Mouse (Mus musculus) lung, postnatal 14 days (tissue): ENCODE data around the gene Gm3072.
"Not testable (repeated sequence)": the region's sequence is repeated elsewhere in the genome, so short reads cannot be mapped to it uniquely, and the experiment has no call there.

Experiments used
- DNase-seq: peaks from one replicate; pipeline ENCODE4 v3.0.0; 2021

The Gm3072 gene

DNA sequence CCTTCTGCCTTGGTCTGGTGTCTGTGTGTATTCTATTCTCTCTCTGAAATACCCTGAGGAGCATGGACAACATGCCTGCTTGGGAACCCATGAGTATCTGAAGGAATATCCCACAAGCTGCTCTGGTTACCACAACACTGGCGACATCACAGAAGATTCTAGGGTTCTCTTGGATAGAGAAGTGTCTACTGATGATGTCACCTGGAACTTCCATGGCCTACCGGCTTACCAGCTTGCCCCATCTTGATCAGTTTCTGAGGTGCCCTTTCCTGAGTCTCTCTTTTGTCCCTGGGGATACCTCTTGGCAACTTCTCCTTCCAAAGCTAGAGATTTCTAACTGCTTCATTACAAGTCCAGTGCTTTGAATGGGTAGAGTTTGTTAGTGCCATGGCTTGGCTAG lies at the start of gene Gm3072:
Gene Gm3072, minus strand, starts transcription at position 101 of the 400 bp plus-strand sequence.
- not testable (repeated sequence) for DNase-seq

DNA sequence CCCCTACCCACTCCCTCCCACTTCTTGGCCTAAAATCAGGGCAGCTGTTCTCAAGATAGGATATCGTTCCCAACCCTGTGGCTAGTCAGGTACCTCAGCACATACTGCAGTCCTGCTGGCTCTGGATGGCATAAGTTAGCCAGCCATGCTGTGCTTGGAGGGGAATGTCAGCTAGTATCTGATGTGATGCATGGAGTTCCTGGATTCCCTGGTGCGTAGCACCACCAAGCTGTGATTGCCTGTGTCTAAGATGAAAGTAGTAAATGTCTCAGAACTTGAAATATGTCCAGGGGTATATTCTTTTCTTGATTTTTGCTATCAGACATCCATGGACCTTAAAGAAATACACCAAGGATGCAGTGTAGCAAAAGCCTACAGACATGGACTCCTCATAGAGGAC lies 23.8 kb upstream of the Gm3072 start:
- DNase-seq, result not testable (repeated sequence)

DNA sequence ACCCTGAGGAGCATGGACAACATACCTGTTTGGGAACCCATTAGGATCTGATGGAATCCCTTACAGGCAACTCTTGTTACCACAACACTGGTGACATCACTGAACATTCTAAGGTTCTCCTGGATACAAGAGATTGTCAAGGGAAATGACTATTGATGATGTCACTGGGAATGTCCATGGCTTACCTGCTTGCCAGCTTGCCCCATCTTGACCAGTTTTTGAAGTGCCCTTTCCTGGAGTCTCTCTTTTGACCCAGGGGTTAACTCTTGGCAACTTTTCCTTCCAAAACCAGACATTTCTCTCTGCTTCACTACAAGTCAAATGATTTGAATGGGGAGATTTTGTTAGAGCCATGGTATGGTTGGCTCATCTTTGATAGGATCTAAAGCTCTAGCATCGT lies 22.0 kb upstream of the Gm3072 start, which contains the start of gene Gm3676:
Gene Gm3676, minus strand, starts transcription at position 101 of the 400 bp plus-strand sequence.
- DNase-seq, result not testable (repeated sequence)

DNA sequence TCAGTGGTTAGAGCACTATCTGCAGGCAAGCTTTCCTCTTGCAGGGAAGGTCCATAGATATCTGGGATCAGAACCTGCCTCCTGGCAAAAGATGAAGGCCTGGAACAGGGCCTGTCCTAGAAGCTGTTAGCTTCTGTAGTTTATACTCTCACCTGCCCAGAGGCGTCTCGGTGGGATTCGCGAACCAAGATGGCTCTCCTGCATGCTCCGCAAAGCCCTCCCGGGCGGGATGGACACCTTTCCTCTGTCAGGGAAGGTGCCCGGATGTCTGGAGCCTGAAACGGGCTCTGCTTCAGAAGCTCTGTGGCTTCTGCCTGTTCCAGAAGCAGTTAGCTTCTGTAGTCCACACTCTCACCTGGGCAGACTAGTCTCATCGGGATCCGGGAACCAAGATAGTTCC lies 5.7 kb upstream of the Gm3072 start:
- DNase-seq, result not testable (repeated sequence)

DNA sequence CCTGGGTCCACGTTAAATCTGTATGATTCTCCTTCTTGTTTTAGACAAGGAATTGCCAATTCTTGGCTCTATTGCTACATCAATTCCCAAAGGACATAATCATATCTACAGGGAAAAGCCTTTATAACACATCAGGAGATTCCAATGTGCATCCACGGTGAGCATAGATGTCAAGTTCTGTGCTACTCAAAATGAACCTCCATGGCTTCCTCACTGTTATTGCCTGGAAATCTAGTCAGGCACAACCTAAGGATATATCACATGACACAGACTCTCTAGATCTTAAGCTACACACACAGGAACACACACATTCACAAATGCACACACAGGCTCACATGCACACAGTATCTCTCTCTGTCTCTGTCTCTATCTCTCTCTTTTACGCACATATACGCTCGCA lies 1.9 kb downstream of the Gm3072 start:
- DNase-seq, result not testable (repeated sequence)

DNA sequence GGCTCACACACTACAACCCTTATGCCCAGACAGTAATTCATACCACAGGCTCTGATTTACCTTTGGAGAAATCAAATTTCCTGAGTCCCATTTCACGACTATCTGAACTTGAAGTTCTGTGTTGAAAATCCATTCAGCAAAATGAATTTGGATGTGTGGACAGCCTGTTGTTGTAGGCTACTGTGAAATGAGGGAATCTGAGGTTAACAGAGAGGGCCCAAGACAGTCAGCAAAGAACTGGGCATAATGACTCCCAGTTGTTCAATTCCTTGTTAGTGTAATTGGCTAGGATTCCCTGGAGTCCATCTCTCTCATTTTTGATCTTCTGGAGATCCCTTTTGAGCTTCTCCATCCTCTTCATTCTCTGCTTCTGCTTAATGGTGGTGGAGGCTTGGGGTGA lies 13.7 kb downstream of the Gm3072 start:
- not testable (repeated sequence) for DNase-seq

DNA sequence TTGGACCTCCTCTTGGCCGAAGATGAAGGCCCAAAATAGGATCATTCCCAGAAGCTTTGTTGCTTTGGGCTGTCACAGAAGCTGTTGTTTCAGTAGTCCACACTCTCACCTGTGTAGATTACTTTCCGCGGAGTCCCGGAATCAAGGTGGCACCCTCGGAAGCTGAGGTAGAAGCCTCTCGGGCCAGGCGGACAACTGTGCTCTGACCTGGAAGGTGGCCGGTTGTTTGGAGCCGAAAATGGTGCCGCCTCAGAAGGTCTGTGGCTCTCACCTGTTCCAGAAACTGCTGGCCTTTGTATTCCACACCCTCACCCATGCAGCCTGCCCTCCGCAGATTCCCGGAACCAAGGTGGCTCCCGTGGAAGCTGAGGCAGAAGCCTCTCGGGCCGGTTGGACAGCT lies 23.5 kb downstream of the Gm3072 start:
- not testable (repeated sequence) for DNase-seq

DNA sequence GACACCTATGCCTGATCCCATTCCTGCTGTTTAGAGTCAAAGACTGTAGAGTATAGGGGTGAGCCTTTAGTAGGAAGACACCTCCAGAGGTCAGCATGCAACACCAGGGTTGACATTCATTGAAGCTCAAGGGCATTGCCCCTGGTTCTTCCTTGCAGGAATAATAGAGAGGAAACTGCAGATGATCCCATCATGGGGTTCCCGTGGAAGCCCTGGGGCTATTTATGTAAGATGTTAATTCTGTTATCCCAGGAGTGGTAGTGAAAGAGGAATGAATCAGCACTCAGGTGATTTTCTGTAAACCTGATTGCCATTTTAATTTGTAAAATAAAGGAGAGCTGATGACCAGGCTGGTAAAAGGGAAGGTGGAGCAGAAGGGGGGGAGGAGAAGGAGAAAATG lies 38.1 kb downstream of the Gm3072 start:
- DNase-seq, result not testable (repeated sequence)

DNA sequence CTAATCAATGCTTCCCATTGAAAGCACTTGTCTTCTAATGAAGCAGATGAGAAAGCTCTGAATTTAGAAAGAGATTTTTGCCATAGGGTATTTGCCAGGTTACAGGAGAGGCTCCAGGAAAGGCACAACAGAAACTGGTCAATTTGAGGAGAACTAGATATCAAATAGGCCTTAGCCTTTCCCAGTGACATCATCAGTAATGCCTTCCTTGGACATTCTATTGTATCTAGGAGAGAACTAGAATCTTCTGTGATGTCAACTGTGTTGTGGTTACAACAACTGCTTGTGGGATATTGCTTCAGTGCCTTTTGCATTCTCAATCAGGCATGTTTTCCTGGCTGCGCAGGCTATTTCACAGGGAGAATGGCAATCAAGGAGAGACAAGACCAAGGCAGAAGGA lies 51.5 kb downstream of the Gm3072 start, which contains the start of gene 1700049E17Rik2:
Gene 1700049E17Rik2, plus strand, starts transcription at position 301 of the 400 bp plus-strand sequence.
- not testable (repeated sequence) for DNase-seq
